17 mouse cellular contexts compared by ENCODE assay signal in genomic region chr8:12451857-12452256, GRCm38 (mm10).
"Had no signal": no experiment of that assay in that cellular context is flagged by ENCODE, and none has a peak within 500 bp of the region (broad histone marks: within the 10 kb centered on the region; RNA-seq: fewer than 3 reads in every experiment).

No protein-coding gene starts in this region.

- H3K4me3 ChIP-seq: lung, embryonic 15.5 days; megakaryocyte, embryonic 14.5 days; midbrain, embryonic 13.5 days; midbrain, embryonic 15.5 days; neural tube, embryonic 12.5 days had no signal

- H3K36me3 ChIP-seq: lung, embryonic 15.5 days; midbrain, embryonic 13.5 days; midbrain, embryonic 15.5 days; neural tube, embryonic 12.5 days had no signal

- H3K4me1 ChIP-seq: lung, embryonic 15.5 days; megakaryocyte, embryonic 14.5 days; midbrain, embryonic 13.5 days; midbrain, embryonic 15.5 days; neural tube, embryonic 12.5 days had no signal

- DNase-seq: liver, postnatal 0 days; lung, adult 2 months; lung, postnatal 14 days; lung, postnatal 36 days; retina, postnatal 1 day; right cerebral cortex, adult 18-20 months; right cerebral cortex, postnatal 25 days; right cerebral cortex, postnatal 4 days; spleen, adult 18-20 months; thymus, adult 18-20 months; thymus, postnatal 14 days; thymus, postnatal 36 days had no signal

- H3K9me3 ChIP-seq: lung, embryonic 15.5 days; midbrain, embryonic 13.5 days; midbrain, embryonic 15.5 days; neural tube, embryonic 12.5 days had no signal
